Mouse (Mus musculus): ENCODE results near the gene Als2cl. TPM values are rescaled to one million over a fixed set of nuclear protein-coding genes. Genes with fewer than 3 reads are reported as not detected.

The Als2cl gene
- 1.8 and 2.7 TPM in 2 replicates for polyA plus RNA-seq (2015; fragmentation: Nextera tagmentation; extraction: Ambion mirVana)

DNA sequence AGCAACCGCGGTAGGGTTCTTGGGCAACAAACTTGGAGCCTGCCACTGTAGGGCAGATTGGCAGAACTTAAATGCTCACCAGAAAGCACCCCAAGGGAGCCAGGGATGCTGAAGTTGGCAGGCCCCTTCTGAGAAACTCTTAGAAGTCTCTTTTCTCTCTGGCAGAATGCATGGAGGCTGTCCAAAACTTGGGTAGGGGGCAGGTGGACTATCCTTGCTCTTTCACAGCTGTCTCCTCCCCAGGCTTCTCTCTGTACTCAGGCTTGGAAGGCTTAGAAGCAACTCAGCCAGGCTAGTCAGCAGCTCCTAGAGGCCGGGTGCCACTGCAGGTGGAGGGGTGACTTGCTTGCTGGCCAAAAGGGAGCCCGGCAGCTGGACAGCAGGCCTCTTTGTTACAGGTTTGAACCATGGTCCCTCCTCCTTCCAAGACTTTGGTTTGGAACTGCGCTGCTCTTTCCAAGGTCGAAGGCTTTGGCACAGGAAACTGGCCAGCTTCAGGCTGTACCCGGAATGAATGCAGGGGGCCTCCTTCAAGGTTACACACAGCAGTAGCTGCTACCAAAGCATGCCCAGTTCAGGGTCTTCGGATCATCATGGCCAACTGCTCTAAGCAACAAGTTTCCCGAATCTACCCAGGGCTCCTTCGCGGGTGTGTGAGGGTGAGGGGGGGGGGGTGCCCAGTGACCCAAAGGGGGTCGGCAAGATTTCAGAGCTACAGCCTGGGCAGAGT lies at the start of gene Als2cl:
Gene Als2cl, plus strand, starts transcription at position 680 of the 730 bp plus-strand sequence.

GRCm38 (mm10) chr9:110834411-110834810 lies 45.3 kb upstream of the Als2cl start, which contains the start of gene Prss45:
Gene Prss45, plus strand, starts transcription at chr9:110834588.

DNA sequence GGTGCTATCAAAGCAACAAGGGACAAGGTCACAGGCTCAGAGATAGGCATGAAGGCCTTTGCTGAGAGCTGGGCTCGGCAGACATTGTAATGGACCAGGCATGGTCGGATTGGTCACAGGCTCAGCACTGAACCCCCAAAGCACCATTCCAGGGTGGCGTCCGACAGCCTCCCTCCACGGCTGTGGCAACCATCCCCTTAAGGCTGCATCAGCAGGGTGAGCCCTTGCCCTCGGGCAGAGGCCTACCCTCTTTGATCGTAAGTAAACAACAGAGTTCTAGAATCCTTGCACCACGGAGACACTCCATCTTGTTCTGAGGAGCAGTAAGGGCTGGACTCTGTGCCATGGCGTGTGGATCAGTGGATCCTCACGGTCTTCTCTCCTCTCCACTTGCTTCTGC lies 35.5 kb upstream of the Als2cl start, which contains the start of gene Prss46:
Gene Prss46, plus strand, starts transcription at position 301 of the 400 bp plus-strand sequence.

DNA sequence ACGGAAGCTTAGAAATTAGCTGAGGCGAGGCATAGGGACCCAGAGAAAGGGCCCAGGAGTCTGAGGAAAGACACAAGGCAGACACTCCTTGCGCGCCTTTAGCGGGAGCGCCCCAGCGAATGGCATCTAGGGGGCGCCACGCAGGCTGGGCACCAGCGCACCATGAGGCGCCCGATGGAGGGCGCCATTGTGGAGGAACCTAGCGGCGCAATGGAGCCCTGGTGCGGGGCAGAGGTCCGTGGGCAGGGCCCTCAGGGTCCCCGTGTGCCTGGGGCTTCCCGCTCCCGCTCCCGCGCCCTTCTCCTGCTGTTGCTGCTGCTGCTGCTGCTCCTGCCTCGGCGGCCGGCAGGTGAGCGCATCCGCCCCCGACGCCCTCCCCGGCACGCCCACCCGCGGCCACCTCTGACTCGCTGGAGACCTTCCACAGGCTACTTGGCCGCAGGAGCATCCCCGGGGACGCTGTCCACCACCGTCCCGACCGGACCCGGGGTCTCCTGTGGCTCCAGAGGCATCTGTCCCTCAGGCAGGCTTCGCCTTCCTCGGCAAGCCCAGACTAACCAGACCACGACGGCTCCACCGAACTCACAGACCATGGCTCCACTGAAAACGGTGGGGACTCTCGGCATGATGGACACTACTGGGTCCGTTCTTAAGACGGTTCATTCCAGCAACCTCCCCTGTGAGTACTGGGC lies 21.7 kb upstream of the Als2cl start, which contains the start of gene Prss50:
Gene Prss50, plus strand, starts transcription at position 187 of the 692 bp plus-strand sequence.

GRCm38 (mm10) chr9:110879998-110880561 lies 410 bp downstream of the Als2cl start, which contains the start of gene Tmie:
Gene Tmie, minus strand, starts transcription at chr9:110880113.

DNA sequence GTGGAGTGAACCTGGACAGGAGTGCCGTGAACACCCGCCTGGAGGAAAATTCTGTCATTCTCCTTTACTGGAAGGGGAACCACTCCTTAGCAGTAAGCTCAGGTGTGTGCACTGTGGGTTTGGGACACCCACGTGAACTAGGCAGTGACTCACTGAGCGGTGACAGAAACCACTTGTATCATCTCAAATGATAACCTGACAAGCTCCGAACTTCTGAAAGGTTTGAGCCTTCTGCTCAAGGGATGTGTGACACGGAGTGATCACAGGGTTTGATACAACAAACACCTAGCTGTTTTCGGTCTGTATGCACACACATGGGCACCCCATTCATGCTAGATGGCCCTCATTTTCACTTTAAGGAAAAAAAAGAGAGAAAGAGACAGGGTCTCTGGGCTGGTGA lies 37.1 kb downstream of the Als2cl start, which contains the start of gene Fam240a:
Gene Fam240a, minus strand, starts transcription at position 76 of the 400 bp plus-strand sequence.

DNA sequence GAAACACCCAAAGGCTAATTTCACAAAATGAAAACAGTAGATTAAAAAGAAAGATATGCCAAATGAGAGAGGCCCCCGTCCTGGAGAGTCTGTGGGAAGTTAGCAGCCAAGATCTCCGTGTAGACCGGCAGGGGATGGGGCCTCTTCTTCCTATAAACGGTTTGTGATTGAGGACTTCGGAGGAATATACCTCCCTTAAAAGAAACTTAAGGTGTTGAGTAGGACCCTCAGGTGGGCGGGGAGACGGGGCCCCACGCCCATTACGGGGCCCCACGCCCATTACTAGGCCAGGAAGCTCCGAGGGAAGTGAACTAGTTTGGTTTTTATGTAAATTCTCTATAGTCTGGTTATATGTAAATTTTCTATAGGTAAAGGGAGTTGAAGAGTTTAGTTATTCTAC lies 66.3 kb downstream of the Als2cl start, which contains the start of gene Tdgf1:
Gene Tdgf1, minus strand, starts transcription at position 233 of the 400 bp plus-strand sequence.

Small RNAs within 50 kb of the gene (microRNA-seq; reads per million reads assigned to microRNA genes)
- gene Gm24269 (ENCODE audit: borderline replicate concordance, insufficient number of aligned reads) = not detected

Other genes with a start within 250 kb of the Als2cl start
- 0.90 and 1.3 TPM in 2 replicates for gene Nbeal2, start 225.7 kb upstream of the Als2cl start, polyA plus RNA-seq (2015; fragmentation: Nextera tagmentation; extraction: Ambion mirVana)
- gene Ccdc12, start 223.4 kb upstream of the Als2cl start, polyA plus RNA-seq (2015; fragmentation: Nextera tagmentation; extraction: Ambion mirVana) = 97.3 and 123 TPM in 2 replicates
- gene Myl3, start 138.0 kb upstream of the Als2cl start, polyA plus RNA-seq (2015; fragmentation: Nextera tagmentation; extraction: Ambion mirVana) = 0.62 and 2.2 TPM in 2 replicates
- gene Pth1r, start 132.7 kb upstream of the Als2cl start, polyA plus RNA-seq (2015; fragmentation: Nextera tagmentation; extraction: Ambion mirVana) = 12.3 and 17.4 TPM in 2 replicates
- gene Prss42, start 81.7 kb upstream of the Als2cl start, polyA plus RNA-seq (2015; fragmentation: Nextera tagmentation; extraction: Ambion mirVana) = not detected in 2 replicates
- not detected in 2 replicates for gene Prss44, start 65.9 kb upstream of the Als2cl start, polyA plus RNA-seq (2015; fragmentation: Nextera tagmentation; extraction: Ambion mirVana)
- not detected in 2 replicates for gene Prss43, start 53.2 kb upstream of the Als2cl start, polyA plus RNA-seq (2015; fragmentation: Nextera tagmentation; extraction: Ambion mirVana)
- gene Prss45, start 45.3 kb upstream of the Als2cl start, polyA plus RNA-seq (2015; fragmentation: Nextera tagmentation; extraction: Ambion mirVana) = not detected in 2 replicates
- not detected in 2 replicates for gene Prss46, start 35.4 kb upstream of the Als2cl start, polyA plus RNA-seq (2015; fragmentation: Nextera tagmentation; extraction: Ambion mirVana)
- gene Prss50, start 21.9 kb upstream of the Als2cl start, polyA plus RNA-seq (2015; fragmentation: Nextera tagmentation; extraction: Ambion mirVana) = 0.51 and 0.66 TPM in 2 replicates
- gene Tmie, start 243 bp downstream of the Als2cl start, polyA plus RNA-seq (2015; fragmentation: Nextera tagmentation; extraction: Ambion mirVana) = 1.7 and 2.1 TPM in 2 replicates
- gene Fam240a, start 37.0 kb downstream of the Als2cl start, polyA plus RNA-seq (2015; fragmentation: Nextera tagmentation; extraction: Ambion mirVana) = not detected in 2 replicates
- gene Tdgf1, start 66.3 kb downstream of the Als2cl start, polyA plus RNA-seq (2015; fragmentation: Nextera tagmentation; extraction: Ambion mirVana) = 0.25 and 0.27 TPM in 2 replicates
- 6.2 and 9.1 TPM in 2 replicates for gene Lrrc2, start 71.7 kb downstream of the Als2cl start, polyA plus RNA-seq (2015; fragmentation: Nextera tagmentation; extraction: Ambion mirVana)
- 0.93 and 1.8 TPM in 2 replicates for gene Rtp3, start 110.7 kb downstream of the Als2cl start, polyA plus RNA-seq (2015; fragmentation: Nextera tagmentation; extraction: Ambion mirVana)
- gene Ltf, start 139.4 kb downstream of the Als2cl start, polyA plus RNA-seq (2015; fragmentation: Nextera tagmentation; extraction: Ambion mirVana) = 8.4 and 15.2 TPM in 2 replicates
- gene Ccrl2, start 177.6 kb downstream of the Als2cl start, polyA plus RNA-seq (2015; fragmentation: Nextera tagmentation; extraction: Ambion mirVana) = 3.7 and 5.8 TPM in 2 replicates
- 29.8 and 36.3 TPM in 2 replicates for gene Lrrfip2, start 237.7 kb downstream of the Als2cl start, polyA plus RNA-seq (2015; fragmentation: Nextera tagmentation; extraction: Ambion mirVana)

All from adrenal gland, postnatal 0 days (tissue).